Mouse (Mus musculus): ENCODE results near the gene Ermard. TPM values are rescaled to one million over a fixed set of nuclear protein-coding genes. Genes with fewer than 3 reads are reported as not detected.
"Not testable (repeated sequence)": the region's sequence is repeated elsewhere in the genome, so short reads cannot be mapped to it uniquely, and the experiment has no call there.

Ermard gene
- polyA plus RNA-seq, 1 experiment, result 76.2 TPM

GRCm38 (mm10) chr17:15023878-15024492 is 17.0 kb upstream of the Ermard start:
- H3K9ac ChIP-seq (ENCODE audit: low read depth, poor library complexity, severe bottlenecking); H3K9me3 ChIP-seq (replicated peaks; ENCODE audit: control insufficient read depth, insufficient read depth, low read length, poor library complexity, severe bottlenecking); H3K4me1 ChIP-seq (ENCODE audit: control insufficient read depth, insufficient read depth, low read length); H3K4me3 ChIP-seq (ENCODE audit: low read depth, low read length); H3K27me3 ChIP-seq (ENCODE audit: control insufficient read depth, insufficient read depth, low read length, poor library complexity, severe bottlenecking); H3K36me3 ChIP-seq (ENCODE audit: control insufficient read depth, insufficient read depth, low read length, poor library complexity, severe bottlenecking); H3K27ac ChIP-seq (ENCODE audit: insufficient read depth, low read length): not testable (repeated sequence)

GRCm38 (mm10) chr17:15024502-15025193 is 16.4 kb upstream of the Ermard start:
- H3K9ac ChIP-seq (ENCODE audit: low read depth, poor library complexity, severe bottlenecking); H3K9me3 ChIP-seq (replicated peaks; ENCODE audit: control insufficient read depth, insufficient read depth, low read length, poor library complexity, severe bottlenecking): not testable (repeated sequence)

GRCm38 (mm10) chr17:15025513-15025912 is 15.5 kb upstream of the Ermard start:
- H3K27me3 ChIP-seq (ENCODE audit: control insufficient read depth, insufficient read depth, low read length, poor library complexity, severe bottlenecking); H3K9ac ChIP-seq (ENCODE audit: low read depth, poor library complexity, severe bottlenecking); H3K4me1 ChIP-seq (ENCODE audit: control insufficient read depth, insufficient read depth, low read length); H3K27ac ChIP-seq (ENCODE audit: insufficient read depth, low read length); H3K4me3 ChIP-seq (ENCODE audit: low read depth, low read length); H3K36me3 ChIP-seq (ENCODE audit: control insufficient read depth, insufficient read depth, low read length, poor library complexity, severe bottlenecking); H3K9me3 ChIP-seq (replicated peaks; ENCODE audit: control insufficient read depth, insufficient read depth, low read length, poor library complexity, severe bottlenecking): not testable (repeated sequence)

More at GRCm38 (mm10) chr17:15024502-15025193, 16.4 kb upstream of the Ermard start:
- H3K36me3 ChIP-seq (ENCODE audit: control insufficient read depth, insufficient read depth, low read length, poor library complexity, severe bottlenecking); H3K4me1 ChIP-seq (ENCODE audit: control insufficient read depth, insufficient read depth, low read length); H3K27me3 ChIP-seq (ENCODE audit: control insufficient read depth, insufficient read depth, low read length, poor library complexity, severe bottlenecking); H3K4me3 ChIP-seq (ENCODE audit: low read depth, low read length); H3K27ac ChIP-seq (ENCODE audit: insufficient read depth, low read length): not testable (repeated sequence)

GRCm38 (mm10) chr17:15031414-15031813 is 9.6 kb upstream of the Ermard start:
- H3K4me1 ChIP-seq (ENCODE audit: control insufficient read depth, insufficient read depth, low read length), result not testable (repeated sequence)

GRCm38 (mm10) chr17:15040455-15040854 is 553 bp upstream of the Ermard start:
- not testable (repeated sequence) for H3K4me1 ChIP-seq (ENCODE audit: control insufficient read depth, insufficient read depth, low read length); H3K27ac ChIP-seq (ENCODE audit: insufficient read depth, low read length); H3K36me3 ChIP-seq (ENCODE audit: control insufficient read depth, insufficient read depth, low read length, poor library complexity, severe bottlenecking); H3K9ac ChIP-seq (ENCODE audit: low read depth, poor library complexity, severe bottlenecking); H3K9me3 ChIP-seq (replicated peaks; ENCODE audit: control insufficient read depth, insufficient read depth, low read length, poor library complexity, severe bottlenecking); H3K4me3 ChIP-seq (ENCODE audit: low read depth, low read length); H3K27me3 ChIP-seq (ENCODE audit: control insufficient read depth, insufficient read depth, low read length, poor library complexity, severe bottlenecking)

More at GRCm38 (mm10) chr17:15031414-15031813, 9.6 kb upstream of the Ermard start:
- H3K9ac ChIP-seq (ENCODE audit: low read depth, poor library complexity, severe bottlenecking); H3K4me3 ChIP-seq (ENCODE audit: low read depth, low read length); H3K27ac ChIP-seq (ENCODE audit: insufficient read depth, low read length); H3K27me3 ChIP-seq (ENCODE audit: control insufficient read depth, insufficient read depth, low read length, poor library complexity, severe bottlenecking); H3K9me3 ChIP-seq (replicated peaks; ENCODE audit: control insufficient read depth, insufficient read depth, low read length, poor library complexity, severe bottlenecking); H3K36me3 ChIP-seq (ENCODE audit: control insufficient read depth, insufficient read depth, low read length, poor library complexity, severe bottlenecking): not testable (repeated sequence)

GRCm38 (mm10) chr17:15050338-15050737 is 9.3 kb downstream of the Ermard start:
- H3K9me3 ChIP-seq (replicated peaks; ENCODE audit: control insufficient read depth, insufficient read depth, low read length, poor library complexity, severe bottlenecking); H3K27ac ChIP-seq (ENCODE audit: insufficient read depth, low read length); H3K4me1 ChIP-seq (ENCODE audit: control insufficient read depth, insufficient read depth, low read length); H3K9ac ChIP-seq (ENCODE audit: low read depth, poor library complexity, severe bottlenecking); H3K27me3 ChIP-seq (ENCODE audit: control insufficient read depth, insufficient read depth, low read length, poor library complexity, severe bottlenecking); H3K4me3 ChIP-seq (ENCODE audit: low read depth, low read length); H3K36me3 ChIP-seq (ENCODE audit: control insufficient read depth, insufficient read depth, low read length, poor library complexity, severe bottlenecking): not testable (repeated sequence)

- 0 out of 2 replicates have a peak overlapping the region, but pooled peaks have one; percentile 44 for H3K27ac ChIP-seq (ENCODE audit: insufficient read depth, low read length)
Observed at GRCm38 (mm10) chr17:15052766-15053165, 11.8 kb downstream of the Ermard start.

GRCm38 (mm10) chr17:15053183-15053828 is 12.3 kb downstream of the Ermard start:
- not testable (repeated sequence) for H3K4me3 ChIP-seq (ENCODE audit: low read depth, low read length); H3K4me1 ChIP-seq (ENCODE audit: control insufficient read depth, insufficient read depth, low read length); H3K9me3 ChIP-seq (replicated peaks; ENCODE audit: control insufficient read depth, insufficient read depth, low read length, poor library complexity, severe bottlenecking); H3K27me3 ChIP-seq (ENCODE audit: control insufficient read depth, insufficient read depth, low read length, poor library complexity, severe bottlenecking); H3K9ac ChIP-seq (ENCODE audit: low read depth, poor library complexity, severe bottlenecking)
- H3K27ac ChIP-seq (ENCODE audit: insufficient read depth, low read length), result 0 out of 2 replicates have a peak overlapping the region, but pooled peaks have one; percentile 24
- H3K36me3 ChIP-seq (ENCODE audit: control insufficient read depth, insufficient read depth, low read length, poor library complexity, severe bottlenecking), result peaks cover 13% of the 10 kb centered on the region; the same call in 1 of the 2 replicates

More at GRCm38 (mm10) chr17:15052766-15053165, 11.8 kb downstream of the Ermard start:
- H3K9me3 ChIP-seq (replicated peaks; ENCODE audit: control insufficient read depth, insufficient read depth, low read length, poor library complexity, severe bottlenecking); H3K4me3 ChIP-seq (ENCODE audit: low read depth, low read length); H3K9ac ChIP-seq (ENCODE audit: low read depth, poor library complexity, severe bottlenecking); H3K36me3 ChIP-seq (ENCODE audit: control insufficient read depth, insufficient read depth, low read length, poor library complexity, severe bottlenecking); H3K4me1 ChIP-seq (ENCODE audit: control insufficient read depth, insufficient read depth, low read length); H3K27me3 ChIP-seq (ENCODE audit: control insufficient read depth, insufficient read depth, low read length, poor library complexity, severe bottlenecking): not testable (repeated sequence)

GRCm38 (mm10) chr17:15053829-15054200 is 12.8 kb downstream of the Ermard start:
- H3K36me3 ChIP-seq (ENCODE audit: control insufficient read depth, insufficient read depth, low read length, poor library complexity, severe bottlenecking), result peaks cover 13% of the 10 kb centered on the region; the same call in 1 of the 2 replicates
- not testable (repeated sequence) for H3K27me3 ChIP-seq (ENCODE audit: control insufficient read depth, insufficient read depth, low read length, poor library complexity, severe bottlenecking); H3K9ac ChIP-seq (ENCODE audit: low read depth, poor library complexity, severe bottlenecking); H3K9me3 ChIP-seq (replicated peaks; ENCODE audit: control insufficient read depth, insufficient read depth, low read length, poor library complexity, severe bottlenecking); H3K4me3 ChIP-seq (ENCODE audit: low read depth, low read length); H3K4me1 ChIP-seq (ENCODE audit: control insufficient read depth, insufficient read depth, low read length)
- H3K27ac ChIP-seq (ENCODE audit: insufficient read depth, low read length), result peak overlapping the region; percentile 25; the same call in 1 of the 2 replicates

All from ES-Bruce4 (cell line).